Mouse (Mus musculus) forebrain, embryonic 10.5 days (tissue): ENCODE data around the gene Smurf2. TPM values are rescaled to one million over a fixed set of nuclear protein-coding genes. Genes with fewer than 3 reads are reported as not detected.

ENCODE experiments used
- DNase-seq: peaks from one replicate; pipeline ENCODE4 v3.0.0-alpha.2; 2017; ENCODE audit warnings: low spot score; ENCODE audit errors: extremely low spot score
- H3K27ac ChIP-seq: fragments of 300-500 bp; sonication (generic); 2 replicates; pipeline ENCODE4 v1.5.1; 2016; ENCODE audit warnings: mild to moderate bottlenecking
- H3K27me3 ChIP-seq: fragments of 300-500 bp; sonication (generic); 2 replicates; pipeline ENCODE4 v1.6.1; 2016; ENCODE audit warnings: mild to moderate bottlenecking; ENCODE audit not compliant: poor library complexity, severe bottlenecking
- H3K36me3 ChIP-seq: fragments of 300-500 bp; sonication (generic); replicated peaks from 2 replicates; pipeline ENCODE4 v1.6.1; 2016; ENCODE audit warnings: mild to moderate bottlenecking, moderate library complexity
- H3K4me1 ChIP-seq: fragments of 300-500 bp; sonication (generic); 2 replicates; pipeline ENCODE4 v1.6.1; 2016
- H3K4me3 ChIP-seq: fragments of 300-500 bp; sonication (generic); 2 replicates; pipeline ENCODE4 v1.5.1; 2016; ENCODE audit warnings: mild to moderate bottlenecking, moderate library complexity
- H3K9me3 ChIP-seq: fragments of 300-500 bp; sonication (generic); 2 replicates; pipeline ENCODE4 v1.6.1; 2016; ENCODE audit warnings: mild to moderate bottlenecking, moderate library complexity
- WGBS: fragments of 180-500 bp; shearing (Covaris S2); methylation state at CpG from one replicate; pipeline ENCODE4 v1.1.7; 2016; 5-methylcytosine and 5-hydroxymethylcytosine counted together
- polyA plus RNA-seq: library from polyadenylated mRNA; unstranded; fragments of >200 nt; fragmentation: Nextera tagmentation; extraction: Ambion mirVana; gene quantifications from 2 replicates; pipeline ENCODE4 v1.2.1, GENCODE M21; 2016

Gene Smurf2
- polyA plus RNA-seq, 1 experiment from 2014 or later: 11.2 TPM

GRCm38 (mm10) chr11:106930366-106930765 lies 9.9 kb upstream of the Smurf2 start:
- H3K27ac ChIP-seq: no peak overlapping the region
- no peak for DNase-seq
- H3K4me1 ChIP-seq: no peaks in the 10 kb centered on the region
- H3K4me3 ChIP-seq: no peak overlapping the region
- WGBS: 85% methylated on average over 9 of the region's 9 CpGs
- no peaks in the 10 kb centered on the region for H3K36me3 ChIP-seq
- H3K9me3 ChIP-seq: peaks cover 3% of the 10 kb centered on the region; the same call in 1 of the 2 replicates
- no peaks in the 10 kb centered on the region for H3K27me3 ChIP-seq

- no peaks in the 10 kb centered on the region for H3K4me1 ChIP-seq
- no peaks in the 10 kb centered on the region for H3K36me3 ChIP-seq
- no peaks in the 10 kb centered on the region for H3K27me3 ChIP-seq
- DNase-seq: no peak
- H3K4me3 ChIP-seq: no peak overlapping the region
- WGBS: 57% methylated on average over 2 of the region's 2 CpGs
- H3K9me3 ChIP-seq: peaks cover 3% of the 10 kb centered on the region; the same call in 1 of the 2 replicates
- no peak overlapping the region for H3K27ac ChIP-seq
Observed at GRCm38 (mm10) chr11:106928935-106929334, 8.4 kb upstream of the Smurf2 start.

- Histone ChIP-seq H3K27ac (no peak overlapping the region), H3K36me3 (no peaks in the 10 kb centered on the region), H3K4me3 (no peak overlapping the region), H3K4me1 (no peaks in the 10 kb centered on the region), H3K27me3 (no peaks in the 10 kb centered on the region), H3K9me3 (peaks cover 3% of the 10 kb centered on the region; the same call in 1 of the 2 replicates)
- DNase-seq: no peak
- WGBS: 95% methylated on average over 5 of the region's 5 CpGs
Observed at GRCm38 (mm10) chr11:106927950-106928349, 7.4 kb upstream of the Smurf2 start.

- peaks cover 3% of the 10 kb centered on the region; the same call in 1 of the 2 replicates for H3K9me3 ChIP-seq
- H3K27me3 ChIP-seq: no peaks in the 10 kb centered on the region
- H3K4me3 ChIP-seq: no peak overlapping the region
- no peaks in the 10 kb centered on the region for H3K4me1 ChIP-seq
- no peak for DNase-seq
- no peak overlapping the region for H3K27ac ChIP-seq
- H3K36me3 ChIP-seq: no peaks in the 10 kb centered on the region
- 91% methylated on average over 5 of the region's 5 CpGs for WGBS
Observed at GRCm38 (mm10) chr11:106927226-106927625, 6.7 kb upstream of the Smurf2 start.

GRCm38 (mm10) chr11:106926732-106927131 lies 6.2 kb upstream of the Smurf2 start:
- H3K4me3 ChIP-seq: no peak overlapping the region
- H3K4me1 ChIP-seq: no peaks in the 10 kb centered on the region
- no peaks in the 10 kb centered on the region for H3K36me3 ChIP-seq
- H3K27me3 ChIP-seq: no peaks in the 10 kb centered on the region
- 80% methylated on average over 4 of the region's 4 CpGs for WGBS
- peaks cover 3% of the 10 kb centered on the region; the same call in 1 of the 2 replicates for H3K9me3 ChIP-seq
- no peak overlapping the region for H3K27ac ChIP-seq
- no peak for DNase-seq

- under 1% methylated on average over 83 of the region's 87 CpGs for WGBS
- Histone ChIP-seq H3K27ac (peak overlapping the region; percentile 99), H3K36me3 (no peaks in the 10 kb centered on the region), H3K4me3 (peak overlapping the region; percentile 97), H3K4me1 (peaks cover 42% of the 10 kb centered on the region), H3K27me3 (no peaks in the 10 kb centered on the region), H3K9me3 (no peaks in the 10 kb centered on the region)
- peak; percentile 61 for DNase-seq
Observed at GRCm38 (mm10) chr11:106919612-106920550, 634 bp downstream of the Smurf2 start.

- Histone ChIP-seq H3K36me3 (no peaks in the 10 kb centered on the region; the same call in 1 of the 2 replicates), H3K4me3 (peak overlapping the region; percentile 97), H3K9me3 (no peaks in the 10 kb centered on the region), H3K4me1 (peaks cover 42% of the 10 kb centered on the region), H3K27me3 (no peaks in the 10 kb centered on the region), H3K27ac (peak overlapping the region; percentile 99; the same call in 1 of the 2 replicates)
- WGBS: 29% methylated on average over 8 of the region's 8 CpGs
- DNase-seq: no peak
Observed at GRCm38 (mm10) chr11:106918901-106919300, 1.6 kb downstream of the Smurf2 start.

- Histone ChIP-seq H3K27me3 (no peaks in the 10 kb centered on the region), H3K27ac (no peak overlapping the region)
Observed at GRCm38 (mm10) chr11:106911257-106911656, 9.3 kb downstream of the Smurf2 start.

GRCm38 (mm10) chr11:106908016-106908415 lies 12.5 kb downstream of the Smurf2 start:
- no peaks in the 10 kb centered on the region for H3K27me3 ChIP-seq
- H3K4me1 ChIP-seq: no peaks in the 10 kb centered on the region
- H3K9me3 ChIP-seq: no peaks in the 10 kb centered on the region
- no peak overlapping the region for H3K4me3 ChIP-seq
- no peak for DNase-seq
- H3K27ac ChIP-seq: no peak overlapping the region
- H3K36me3 ChIP-seq: peaks cover 9% of the 10 kb centered on the region

More at GRCm38 (mm10) chr11:106911257-106911656, 9.3 kb downstream of the Smurf2 start:
- DNase-seq: no peak
- Histone ChIP-seq H3K36me3 (peaks cover 4% of the 10 kb centered on the region; the same call in 1 of the 2 replicates), H3K9me3 (no peaks in the 10 kb centered on the region), H3K4me1 (0 out of 2 replicates have a peak, but pooled peaks cover 3% of the 10 kb centered on the region), H3K4me3 (no peak overlapping the region)

- 90% methylated on average over 1 of the region's 1 CpGs for WGBS
- DNase-seq: no peak
- no peaks in the 10 kb centered on the region for H3K4me1 ChIP-seq
- no peak overlapping the region for H3K4me3 ChIP-seq
- H3K9me3 ChIP-seq: no peaks in the 10 kb centered on the region
- peaks cover 9% of the 10 kb centered on the region for H3K36me3 ChIP-seq
- H3K27me3 ChIP-seq: no peaks in the 10 kb centered on the region
- H3K27ac ChIP-seq: no peak overlapping the region
Observed at GRCm38 (mm10) chr11:106907253-106907652, 13.3 kb downstream of the Smurf2 start.

GRCm38 (mm10) chr11:106905707-106906106 lies 14.8 kb downstream of the Smurf2 start:
- DNase-seq: no peak
- peaks cover 4% of the 10 kb centered on the region for H3K4me1 ChIP-seq
- H3K27ac ChIP-seq: no peak overlapping the region
- H3K9me3 ChIP-seq: no peaks in the 10 kb centered on the region
- H3K27me3 ChIP-seq: no peaks in the 10 kb centered on the region
- peaks cover 5% of the 10 kb centered on the region for H3K36me3 ChIP-seq
- no peak overlapping the region for H3K4me3 ChIP-seq
- WGBS: 92% methylated on average over 4 of the region's 4 CpGs

GRCm38 (mm10) chr11:106899804-106900203 lies 20.7 kb downstream of the Smurf2 start:
- DNase-seq: no peak
- Histone ChIP-seq H3K27me3 (no peaks in the 10 kb centered on the region), H3K4me1 (peaks cover 8% of the 10 kb centered on the region), H3K36me3 (no peaks in the 10 kb centered on the region), H3K27ac (no peak overlapping the region), H3K9me3 (no peaks in the 10 kb centered on the region), H3K4me3 (no peak overlapping the region)
- 85% methylated on average over 1 of the region's 1 CpGs for WGBS

GRCm38 (mm10) chr11:106896561-106897168 lies 23.9 kb downstream of the Smurf2 start:
- no peak overlapping the region for H3K4me3 ChIP-seq
- no peak for DNase-seq
- peaks cover 8% of the 10 kb centered on the region for H3K4me1 ChIP-seq
- no peaks in the 10 kb centered on the region for H3K9me3 ChIP-seq
- 97% methylated on average over 2 of the region's 2 CpGs for WGBS
- H3K27me3 ChIP-seq: no peaks in the 10 kb centered on the region
- no peaks in the 10 kb centered on the region for H3K36me3 ChIP-seq
- H3K27ac ChIP-seq: no peak overlapping the region
